Mouse (Mus musculus): ENCODE results near the gene 4921524J17Rik. TPM values are rescaled to one million over a fixed set of nuclear protein-coding genes. Genes with fewer than 3 reads are reported as not detected.

4921524J17Rik gene
- total and polyA plus RNA-seq, 3 experiments, result 14.6 to 21.9 TPM; not detected in 1

- no peak overlapping the region for H3K9ac ChIP-seq (ENCODE audit: control insufficient read depth, low read depth, low read length, poor library complexity, severe bottlenecking)
- TF ChIP-seq SMC3 (IDR thresholded peaks at IDR 0.05; ENCODE audit: low read depth, low read length) (no peak), USF1 (IDR thresholded peaks at IDR 0.05; ENCODE audit: low read depth, low read length) (no peak), POLR2AphosphoS2 (IDR thresholded peaks at IDR 0.05; ENCODE audit: low read length) (no peak), NELFE (IDR thresholded peaks at IDR 0.05; ENCODE audit: low read depth, low read length) (no peak), POLR2A (IDR thresholded peaks at IDR 0.05; ENCODE audit: control insufficient read depth in 1 of 2, insufficient read depth in 1 of 2, low read depth in 1 of 2, low read length in 2 of 2, poor library complexity in 1 of 2) (no peak)
- DNase-seq (ENCODE audit: low read depth, low spot score), result no peak
- peaks cover 0 to 3% of the 10 kb centered on the region in 2 experiments; a peak in 2 of 4 replicates for H3K27me3 ChIP-seq (ENCODE audit: control insufficient read depth in 1 of 2, insufficient read depth in 2 of 2, low read length in 2 of 2)
- H3K4me1 ChIP-seq (ENCODE audit: control insufficient read depth in 1 of 2, insufficient read depth in 2 of 2, low read length in 2 of 2), result no peaks in the 10 kb centered on the region
- H3K27ac ChIP-seq (ENCODE audit: control insufficient read depth, low read depth, low read length), result no peak overlapping the region
- H3K9me3 ChIP-seq (replicated peaks; ENCODE audit: insufficient read depth, low read length), result no peaks in the 10 kb centered on the region
- H3K4me3 ChIP-seq (ENCODE audit: control insufficient read depth in 1 of 2, insufficient read depth in 1 of 2, low read depth in 2 of 2, low read length in 2 of 2), result no peak overlapping the region
- no peaks in the 10 kb centered on the region for H3K36me3 ChIP-seq (ENCODE audit: control insufficient read depth in 1 of 2, insufficient read depth in 2 of 2, low read length in 2 of 2)
- no peaks in the 10 kb centered on the region for H3K79me2 ChIP-seq (ENCODE audit: control insufficient read depth, insufficient read depth, low read length, poor library complexity)
These were observed 29.8 kb upstream of the 4921524J17Rik start for GRCm38 (mm10) chr8:85462441-85462840.

- Histone ChIP-seq H3K27me3 (ENCODE audit: control insufficient read depth in 1 of 2, insufficient read depth in 2 of 2, low read length in 2 of 2) (peaks cover 0 to 1% of the 10 kb centered on the region in 2 experiments; a peak in 2 of 4 replicates), H3K4me1 (ENCODE audit: control insufficient read depth in 1 of 2, insufficient read depth in 2 of 2, low read length in 2 of 2) (no peaks in the 10 kb centered on the region), H3K36me3 (ENCODE audit: control insufficient read depth in 1 of 2, insufficient read depth in 2 of 2, low read length in 2 of 2) (no peaks in the 10 kb centered on the region), H3K4me3 (ENCODE audit: control insufficient read depth in 1 of 2, insufficient read depth in 1 of 2, low read depth in 2 of 2, low read length in 2 of 2) (no peak overlapping the region), H3K27ac (ENCODE audit: control insufficient read depth, low read depth, low read length) (no peak overlapping the region), H3K79me2 (ENCODE audit: control insufficient read depth, insufficient read depth, low read length, poor library complexity) (no peaks in the 10 kb centered on the region), H3K9ac (ENCODE audit: control insufficient read depth, low read depth, low read length, poor library complexity, severe bottlenecking) (no peak overlapping the region), H3K9me3 (replicated peaks; ENCODE audit: insufficient read depth, low read length) (no peaks in the 10 kb centered on the region)
- DNase-seq (ENCODE audit: low read depth, low spot score), result peak; percentile 72
- TF ChIP-seq ZC3H11A (IDR thresholded peaks at IDR 0.05; ENCODE audit: low read depth, low read length) (0 out of 2 replicates have a peak, but pooled peaks have one; percentile 29), CTCF (IDR thresholded peaks at IDR 0.05 in 2 of 3, conservative IDR thresholded peaks at IDR 0.05 in 1 of 3; ENCODE audit: control insufficient read depth in 1 of 3, insufficient read depth in 1 of 3, low read depth in 2 of 3, low read length in 3 of 3, poor library complexity in 1 of 3, severe bottlenecking in 1 of 3) (peak; percentile 57 to 74 (median 70)), RCOR1 (IDR thresholded peaks at IDR 0.05; ENCODE audit: low read depth, low read length) (no peak), CHD2 (IDR thresholded peaks at IDR 0.05; ENCODE audit: low read length) (no peak), ZMIZ1 (IDR thresholded peaks at IDR 0.05; ENCODE audit: low read depth, low read length) (no peak), USF1 (IDR thresholded peaks at IDR 0.05; ENCODE audit: low read depth, low read length) (no peak), MAX (IDR thresholded peaks at IDR 0.05; ENCODE audit: low read length) (no peak), RAD21 (IDR thresholded peaks at IDR 0.05; ENCODE audit: low read depth, low read length) (peak; percentile 37), POLR2A (IDR thresholded peaks at IDR 0.05; ENCODE audit: control insufficient read depth in 1 of 2, insufficient read depth in 1 of 2, low read depth in 1 of 2, low read length in 2 of 2, poor library complexity in 1 of 2) (no peak), SIN3A (IDR thresholded peaks at IDR 0.05; ENCODE audit: low read length) (no peak), TCF12 (IDR thresholded peaks at IDR 0.05; ENCODE audit: low read depth, low read length) (no peak), ZNF384 (IDR thresholded peaks at IDR 0.05; ENCODE audit: low read depth, low read length) (no peak), GATA1 (IDR thresholded peaks at IDR 0.05; ENCODE audit: low read depth, low read length) (no peak), SMC3 (IDR thresholded peaks at IDR 0.05; ENCODE audit: low read depth, low read length) (peak; percentile 72), POLR2AphosphoS5 (IDR thresholded peaks at IDR 0.05; ENCODE audit: borderline replicate concordance, low read depth, low read length) (no peak)
These were observed 28.7 kb upstream of the 4921524J17Rik start for GRCm38 (mm10) chr8:85461377-85461776.

Measured in MEL (cell line).